Mouse (Mus musculus) WW6 (cell line): ENCODE measurements around the gene Dnaaf5.

Source experiments
- DNase-seq: peaks from one replicate; pipeline ENCODE4 v3.0.0-alpha.2; 2013; ENCODE audit warnings: low read depth, low spot score

Dnaaf5 gene

DNA sequence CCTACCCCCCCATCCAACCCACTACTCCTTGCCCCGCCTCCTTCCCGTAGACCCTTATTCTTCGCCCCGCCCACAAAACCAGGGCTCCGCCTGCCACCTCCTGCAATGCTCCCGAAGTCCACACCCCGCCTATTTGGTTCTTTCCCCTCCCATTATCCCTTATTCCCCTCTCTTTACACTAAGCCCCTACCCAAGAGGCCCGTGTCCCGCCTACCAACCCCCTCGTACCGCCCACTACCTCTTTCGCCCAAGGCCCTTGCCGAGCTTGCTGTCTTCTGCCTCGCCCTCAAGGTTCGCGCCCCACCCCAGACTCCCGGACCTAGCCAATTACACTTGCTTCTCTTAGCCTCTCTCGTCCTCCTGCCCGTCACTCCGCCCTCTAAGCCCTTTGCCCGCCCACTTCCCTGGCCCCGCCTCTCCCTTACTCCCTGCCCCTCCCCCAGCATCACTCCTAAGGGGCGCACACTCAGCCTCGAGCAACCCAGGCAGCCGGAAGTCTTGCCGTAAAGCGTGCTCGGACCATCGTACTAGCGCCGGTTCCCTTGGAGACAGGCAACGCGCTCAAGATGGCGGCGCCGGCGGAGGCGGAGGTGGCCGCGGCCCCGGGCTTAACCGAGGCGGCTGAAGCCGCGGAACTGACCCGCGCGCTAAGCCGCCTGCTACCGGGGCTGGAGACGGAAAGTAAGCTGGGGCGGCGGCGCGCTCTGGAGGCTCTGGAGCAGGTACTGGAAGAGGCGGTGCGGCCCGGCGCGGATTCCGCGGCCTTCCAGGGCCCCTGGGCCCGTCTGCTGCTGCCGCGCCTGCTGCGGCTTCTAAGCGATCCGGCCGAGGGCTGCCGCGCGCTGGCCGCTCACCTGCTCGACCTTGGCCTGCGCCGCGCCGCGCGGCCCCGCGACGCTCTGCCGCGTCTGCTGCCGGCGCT, at the start of gene Dnaaf5, which contains the start of gene Prkar1b:
Gene Dnaaf5, plus strand, starts transcription at position 543 of the 922 bp plus-strand sequence.
Gene Prkar1b, minus strand, starts transcription at position 321 of the 922 bp plus-strand sequence.
- peak; percentile 99 for DNase-seq

DNA sequence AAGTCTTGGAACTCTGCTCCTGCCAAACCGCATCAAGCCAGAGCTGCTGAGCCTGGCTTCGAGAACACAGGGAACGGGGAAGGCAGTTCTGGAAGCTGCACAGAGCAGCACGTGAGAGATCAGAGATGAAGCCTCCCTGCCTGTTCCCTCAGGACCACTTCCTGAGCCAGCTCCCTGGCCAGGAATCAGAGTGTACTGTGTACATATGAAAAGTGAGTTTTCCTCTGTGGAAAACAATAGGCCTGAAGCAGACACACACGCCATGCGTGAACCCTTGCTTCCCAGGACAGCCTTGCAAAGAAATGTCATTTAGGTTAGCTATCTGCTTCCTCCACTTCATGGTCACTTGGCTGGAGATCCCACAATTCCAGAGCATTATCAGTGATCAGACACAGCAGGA, 48.2 kb upstream of the Dnaaf5 start:
- DNase-seq, result no peak

DNA sequence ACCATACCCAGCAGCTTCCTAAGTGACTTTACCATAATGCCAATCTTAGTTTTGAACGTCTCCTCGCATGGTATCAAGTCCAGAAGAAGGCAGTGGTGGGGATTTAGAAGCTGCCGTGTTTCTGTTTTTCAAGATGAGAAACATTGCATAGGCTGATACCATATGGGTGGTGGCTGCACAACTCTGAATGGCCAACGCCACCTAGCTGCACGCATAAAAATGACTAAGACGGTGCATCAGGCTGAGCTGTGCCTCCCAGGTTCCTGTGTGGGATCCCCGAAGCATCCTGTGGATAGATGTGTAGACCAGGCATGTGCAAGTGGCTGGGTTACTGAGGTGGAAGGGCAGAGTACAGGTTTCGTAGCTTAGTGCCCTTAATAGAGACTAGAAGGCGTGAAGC, 42.2 kb upstream of the Dnaaf5 start:
- no peak for DNase-seq

DNA sequence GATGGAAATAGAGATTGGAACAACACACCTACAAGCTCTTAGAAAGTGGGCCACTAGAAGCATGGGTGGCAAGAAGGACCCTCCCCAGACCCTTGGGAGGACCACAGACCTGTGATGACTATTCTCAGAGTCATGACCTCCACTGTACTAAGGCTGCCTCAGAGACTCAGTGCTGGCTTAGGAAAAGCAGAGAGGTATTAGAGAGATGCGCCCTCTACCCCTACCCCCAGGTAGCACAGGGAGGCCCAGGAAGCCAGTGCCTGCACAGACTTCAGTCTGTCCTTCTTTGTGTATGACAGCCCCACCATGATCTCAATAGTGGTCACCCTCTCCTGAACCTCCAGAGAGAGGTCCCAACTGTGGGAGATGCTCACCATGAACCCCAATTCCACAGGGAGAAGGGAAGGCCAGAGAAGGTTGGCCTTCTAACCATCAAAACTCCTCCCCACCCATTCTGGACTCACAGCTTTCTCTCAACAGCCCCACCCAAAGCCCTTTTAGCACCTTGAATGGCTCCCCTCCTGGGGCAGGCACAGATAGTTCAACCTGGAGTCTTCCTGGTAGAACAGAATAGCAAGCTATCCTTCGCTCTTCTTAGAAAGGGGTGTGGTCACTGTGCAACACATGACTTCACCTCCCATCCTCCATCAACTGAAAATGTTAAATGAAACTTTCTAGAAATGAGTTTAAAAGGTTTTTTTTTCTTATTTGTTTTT, 39.7 kb upstream of the Dnaaf5 start:
- DNase-seq, result no peak

DNA sequence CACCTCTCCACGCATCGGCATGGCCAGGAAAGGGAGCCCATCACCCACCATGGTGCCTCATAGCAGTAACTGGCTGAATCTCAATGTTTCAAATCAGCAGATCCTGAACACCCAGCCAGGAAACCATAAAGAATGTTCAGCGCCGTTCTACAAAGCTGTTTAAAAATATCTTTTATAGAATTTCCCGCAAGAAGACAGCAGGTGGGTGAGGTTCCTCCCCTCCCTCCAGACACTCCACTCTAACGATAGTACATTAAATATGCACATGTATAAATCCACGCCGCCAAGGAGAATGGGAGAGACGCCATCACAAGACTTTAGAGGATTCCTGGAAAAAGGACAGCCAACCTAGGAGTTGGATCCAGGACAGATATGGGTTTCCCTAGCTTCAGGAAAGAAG, 38.0 kb upstream of the Dnaaf5 start:
- DNase-seq, result no peak

DNA sequence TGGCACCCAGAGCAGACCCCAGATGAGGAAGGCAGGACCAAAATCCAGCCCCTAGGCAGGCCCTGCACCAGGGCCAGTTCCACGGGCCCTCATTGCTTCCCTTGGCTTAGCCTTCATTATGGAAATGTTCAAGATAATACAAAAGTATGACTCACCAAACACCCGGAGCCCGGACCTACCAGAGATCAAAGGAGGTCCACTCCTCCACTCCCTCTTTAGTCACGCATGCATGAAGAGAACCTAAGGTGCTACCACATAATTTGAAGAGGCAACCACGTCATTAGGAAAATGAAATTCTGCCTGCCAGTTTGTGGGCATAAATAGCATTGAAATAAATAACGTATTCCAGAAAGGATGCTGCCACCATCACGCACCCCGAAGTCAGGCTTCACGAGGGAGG, 37.6 kb upstream of the Dnaaf5 start:
- no peak for DNase-seq

DNA sequence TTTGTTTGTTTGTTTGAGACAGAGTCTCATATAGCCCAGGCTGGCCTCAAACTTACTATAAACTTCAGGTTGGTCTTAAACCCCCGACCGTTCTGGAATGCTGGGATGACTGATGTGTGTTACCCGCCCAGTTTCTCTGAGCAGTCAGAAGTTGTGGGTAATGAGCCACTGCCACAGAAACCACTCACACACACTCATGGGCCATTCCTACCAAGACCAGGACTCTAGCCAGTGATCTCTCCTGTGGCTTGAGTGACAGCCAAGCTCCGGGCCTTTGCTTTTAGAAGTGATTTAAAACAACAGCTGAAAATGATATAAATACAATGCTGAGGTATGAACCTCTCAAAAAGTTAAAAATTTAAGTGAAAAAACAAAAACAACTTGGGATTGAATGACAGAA, 35.1 kb upstream of the Dnaaf5 start:
- DNase-seq, result no peak

DNA sequence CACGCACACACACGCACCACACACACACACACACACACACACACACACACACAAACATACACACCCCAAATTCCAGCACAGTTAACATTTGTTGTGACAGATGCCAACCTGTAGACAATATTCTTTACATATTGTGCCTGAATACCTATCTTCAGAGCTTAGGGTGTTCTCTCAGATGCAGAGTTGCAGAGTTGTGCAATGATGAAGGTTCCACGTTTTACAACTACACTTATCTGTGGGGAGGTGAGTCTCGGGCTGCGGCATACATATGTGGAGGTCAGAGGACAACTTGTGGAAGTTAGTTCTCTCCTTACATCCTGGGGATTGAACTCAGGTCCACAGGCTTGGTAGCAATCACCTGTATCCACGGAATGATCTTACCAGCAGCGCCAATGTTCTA, 34.5 kb upstream of the Dnaaf5 start:
- DNase-seq, result no peak

DNA sequence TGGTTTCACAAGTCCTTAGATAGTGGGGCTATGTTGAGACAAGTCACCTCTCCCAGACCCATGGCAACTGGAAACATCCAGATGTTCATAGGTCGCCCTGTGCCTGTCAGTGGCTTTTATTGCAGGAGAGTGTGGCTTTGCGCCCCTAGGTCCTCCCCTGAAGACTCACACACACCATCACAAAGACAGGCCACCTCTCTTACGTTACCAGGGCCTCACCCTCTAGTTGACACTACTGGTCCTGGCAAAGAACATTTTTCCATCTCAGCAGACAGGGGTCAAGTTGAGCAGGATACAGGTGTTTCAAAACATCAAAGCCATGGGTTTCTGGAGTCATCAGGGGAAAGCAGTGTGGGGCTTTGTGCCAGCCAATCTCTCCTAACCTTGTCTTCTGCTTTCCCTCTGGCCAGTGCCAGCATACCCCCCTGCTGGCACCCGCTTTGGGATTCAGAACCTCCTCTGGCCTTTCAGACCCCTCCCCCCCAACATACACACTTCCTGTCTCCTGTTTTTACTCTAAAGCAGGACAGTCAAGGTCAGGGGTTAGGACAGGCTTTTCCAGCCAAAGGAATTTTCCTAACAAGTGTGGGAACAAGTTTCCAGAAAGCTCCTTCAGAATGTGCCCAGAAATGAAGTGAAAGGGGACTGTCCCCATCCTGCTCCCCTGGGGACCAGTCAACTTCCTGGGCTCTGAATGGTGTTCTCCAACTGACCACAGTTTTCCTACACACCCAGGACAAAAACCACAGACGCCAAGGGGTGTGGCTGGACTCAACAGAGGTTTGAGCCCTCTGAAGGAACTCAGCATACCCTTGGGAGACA, 31.7 kb upstream of the Dnaaf5 start:
- DNase-seq, result no peak

DNA sequence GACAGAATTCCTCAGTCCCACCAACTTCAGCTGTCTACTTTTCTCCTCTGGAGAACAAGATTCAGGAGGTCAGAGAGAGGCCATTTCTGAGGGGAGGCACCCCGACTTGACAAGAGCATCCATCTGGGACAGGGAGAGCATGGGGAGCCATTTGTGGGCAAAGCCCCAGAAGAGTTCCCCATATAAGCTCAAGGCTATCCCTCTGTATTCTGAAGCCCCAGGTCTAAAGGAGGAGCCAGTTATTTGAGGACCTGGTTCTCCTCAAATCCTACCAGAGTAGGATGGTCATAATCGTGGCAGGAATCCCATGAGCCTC, 31.1 kb upstream of the Dnaaf5 start:
- DNase-seq, result no peak

DNA sequence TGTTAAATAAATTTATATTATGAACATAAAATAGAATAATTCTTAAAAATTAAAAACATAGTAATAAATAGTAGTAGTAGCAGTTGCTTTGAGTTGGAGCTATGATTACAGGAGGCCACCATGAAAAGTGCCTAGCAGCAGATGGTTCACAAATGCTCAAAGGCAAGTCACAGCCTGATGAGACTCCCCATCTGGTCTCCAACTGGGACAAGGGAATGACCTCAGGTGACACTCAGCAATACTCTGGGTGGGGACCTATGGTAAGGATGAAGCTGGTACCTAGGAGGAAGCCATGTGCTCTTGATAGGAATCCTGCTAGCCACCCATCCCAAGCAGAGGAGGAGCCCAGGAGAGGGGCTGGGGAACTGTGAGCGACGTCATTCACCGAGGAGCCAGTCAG, 24.3 kb upstream of the Dnaaf5 start:
- DNase-seq, result no peak

DNA sequence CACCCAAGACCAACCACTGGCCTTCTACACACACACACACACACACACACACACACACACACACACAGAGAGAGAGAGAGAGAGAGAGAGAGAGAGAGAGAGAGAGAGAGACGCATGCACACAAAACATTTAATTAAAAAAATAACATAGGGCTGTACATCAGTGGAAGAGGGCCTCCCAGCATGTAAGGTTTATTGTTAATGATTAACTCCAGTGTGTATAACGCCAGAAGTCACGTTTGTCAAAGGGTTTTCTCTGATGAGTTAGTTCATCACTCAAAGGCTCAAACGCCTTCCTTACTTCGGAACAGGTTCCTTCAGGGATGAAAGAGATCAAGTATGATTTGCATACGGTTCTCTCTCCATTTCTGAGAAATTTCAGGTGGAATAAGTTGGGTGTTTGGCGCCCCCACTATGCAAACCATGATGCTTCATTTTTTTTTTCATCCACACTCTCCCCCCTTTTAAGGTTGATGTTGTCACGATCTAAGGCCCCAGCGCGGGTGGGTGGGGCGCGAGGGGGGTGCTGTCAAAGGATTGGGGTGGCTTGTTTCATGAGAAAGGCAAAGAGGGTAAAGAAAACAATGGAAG, 21.5 kb upstream of the Dnaaf5 start:
- DNase-seq, result no peak

DNA sequence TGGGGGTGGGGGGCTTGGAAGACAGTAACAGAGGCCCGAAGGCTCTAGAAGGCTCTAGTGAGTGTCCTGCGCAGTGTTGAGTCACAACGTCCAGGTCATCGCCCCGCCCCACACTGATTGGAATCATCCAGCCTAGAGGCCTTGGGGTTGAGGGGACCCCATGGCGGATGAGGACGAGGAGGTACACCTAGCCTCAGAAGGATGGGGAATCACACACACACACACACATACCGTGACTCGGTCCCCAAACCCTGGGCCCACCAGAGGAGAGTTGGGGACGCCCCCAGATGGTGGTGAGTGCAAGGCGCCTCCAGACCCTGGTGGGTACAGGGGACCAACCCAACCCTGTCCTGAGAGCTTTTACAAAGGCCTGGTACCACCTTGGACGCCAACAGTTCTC, 20.9 kb upstream of the Dnaaf5 start:
- DNase-seq, result no peak

DNA sequence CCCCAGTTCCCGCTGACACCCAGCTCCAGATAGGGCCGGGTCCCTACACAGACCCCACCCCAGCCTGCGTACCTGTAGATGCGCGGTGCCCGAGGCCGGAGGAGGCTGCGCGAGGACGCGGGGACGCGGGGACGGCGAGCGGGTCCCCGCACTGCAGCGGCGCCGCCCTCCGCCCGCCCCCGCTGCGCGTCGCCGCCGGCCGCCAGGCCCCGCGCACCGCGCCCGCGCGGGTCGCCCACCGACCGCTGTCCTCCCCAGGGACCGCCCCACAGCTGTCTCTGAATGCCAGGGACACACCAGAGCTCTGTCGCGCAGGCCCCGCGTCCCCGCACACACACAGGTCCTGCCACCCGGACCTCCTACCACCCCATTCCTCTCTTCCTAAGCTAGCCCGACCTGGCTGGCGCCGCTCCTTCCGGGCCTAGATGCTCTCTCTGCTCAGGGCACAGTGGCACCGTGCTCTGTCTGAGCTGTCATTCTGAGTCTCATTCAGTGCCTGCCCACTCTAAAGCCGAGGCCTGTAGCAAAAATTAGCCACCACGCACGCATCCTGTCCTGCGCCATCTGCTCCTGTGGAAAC, 20.4 kb upstream of the Dnaaf5 start:
- no peak for DNase-seq

DNA sequence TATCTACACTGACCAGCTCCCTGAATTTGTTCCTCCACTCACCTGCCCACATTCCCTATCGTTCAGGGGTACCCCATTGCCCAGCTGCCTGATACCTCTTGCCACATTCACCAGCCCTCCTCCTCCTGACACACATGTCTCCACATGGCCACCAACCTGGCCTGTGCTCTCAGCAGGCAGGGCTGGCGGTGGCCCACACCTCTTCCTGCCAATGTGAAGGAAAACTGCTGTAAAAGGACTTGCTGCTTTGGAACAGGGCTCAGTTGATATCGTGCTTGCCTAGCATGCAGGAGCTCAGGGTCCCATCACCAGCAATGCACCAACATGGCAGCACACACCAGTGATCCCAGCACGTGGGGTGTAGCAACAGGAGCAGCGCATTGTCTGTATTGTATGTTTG, 19.7 kb upstream of the Dnaaf5 start:
- no peak for DNase-seq

DNA sequence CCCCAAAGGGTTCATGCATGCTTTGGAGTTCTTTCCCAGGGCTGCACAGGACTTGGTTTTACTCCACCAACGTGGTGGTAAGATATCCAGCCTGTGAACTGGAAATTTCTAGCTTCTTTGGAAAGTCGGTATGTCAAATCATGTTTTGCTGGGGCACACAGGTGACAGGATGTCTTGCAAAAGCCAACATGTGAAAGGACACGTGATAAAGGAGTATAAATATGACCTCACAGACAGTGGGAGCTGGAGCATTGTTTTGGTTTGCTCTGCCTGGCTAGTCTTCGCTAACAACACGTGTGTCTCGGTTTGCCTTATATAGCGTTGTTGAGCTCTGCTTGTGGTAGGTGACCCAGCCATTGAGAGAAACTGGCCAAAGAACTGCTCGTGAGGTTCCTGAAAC, 15.5 kb upstream of the Dnaaf5 start:
- DNase-seq, result no peak

DNA sequence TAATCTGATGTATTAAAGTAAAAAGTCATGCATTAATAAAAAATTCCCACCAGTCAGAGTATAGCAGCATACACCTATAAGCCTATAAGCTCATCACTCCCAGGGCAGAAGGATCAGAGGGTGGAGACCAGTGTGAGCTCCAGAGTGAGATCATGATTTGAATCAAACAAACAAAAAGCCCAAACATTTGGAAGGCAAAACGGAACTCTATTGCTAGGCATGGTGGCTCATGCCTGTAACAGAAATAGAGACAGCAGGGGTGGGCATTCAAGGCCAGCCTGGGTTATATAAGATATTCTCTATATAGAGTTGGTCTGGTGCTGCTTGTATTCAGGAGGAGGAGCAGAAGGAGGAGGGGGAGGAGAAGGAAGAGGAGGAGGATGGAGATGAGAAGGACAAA, 13.7 kb upstream of the Dnaaf5 start:
- DNase-seq, result no peak

DNA sequence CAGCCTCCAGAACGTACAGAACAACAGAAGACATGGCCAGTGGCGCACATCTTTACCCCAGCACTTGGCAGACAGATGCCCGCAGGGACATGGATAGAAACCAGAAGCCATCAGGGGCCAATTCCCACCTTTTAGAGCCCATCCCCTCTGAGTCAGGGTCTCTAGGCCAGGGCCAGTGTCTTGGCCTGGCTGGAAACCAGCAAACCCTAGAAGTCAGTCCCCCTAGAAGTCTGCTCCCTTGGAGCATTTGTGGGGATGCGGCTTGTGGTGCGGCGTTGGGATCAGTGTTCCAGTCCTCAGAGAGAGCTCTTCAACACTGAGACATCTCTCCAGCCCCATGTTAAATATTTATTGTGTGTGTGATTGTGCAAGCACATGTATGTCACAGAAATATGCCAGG, 12.8 kb upstream of the Dnaaf5 start:
- DNase-seq, result no peak

DNA sequence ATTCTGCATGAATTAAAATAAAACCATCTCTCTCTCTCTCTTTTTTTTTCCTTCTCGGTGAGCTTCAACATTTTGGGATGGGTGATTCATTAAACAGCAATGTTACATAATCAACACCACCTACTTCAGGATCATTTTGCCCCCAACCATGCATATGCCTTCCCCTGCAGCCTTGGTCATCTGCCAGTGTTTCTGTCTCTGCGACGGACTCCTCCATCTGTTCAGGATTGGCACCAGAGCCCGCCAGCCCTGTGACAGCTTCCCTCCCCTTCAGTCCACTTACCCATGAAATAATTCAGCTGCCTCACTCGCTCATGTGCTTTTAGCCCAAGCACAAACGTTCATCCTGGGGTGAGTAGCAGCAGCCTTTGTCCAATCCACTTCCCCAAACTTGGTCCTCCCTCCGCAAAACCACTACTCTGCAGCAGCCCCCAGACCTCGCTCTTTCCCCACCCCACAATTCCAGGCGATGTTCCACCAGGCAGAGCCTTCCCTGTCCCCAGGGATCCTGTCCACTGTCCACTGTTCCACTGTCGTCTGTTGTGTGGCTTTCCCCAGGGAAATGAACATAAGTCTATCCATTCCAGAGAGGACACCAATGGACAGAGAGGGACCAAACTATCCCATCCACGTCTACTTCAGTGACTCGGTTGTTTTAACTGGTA, 11.6 kb upstream of the Dnaaf5 start:
- no peak for DNase-seq

DNA sequence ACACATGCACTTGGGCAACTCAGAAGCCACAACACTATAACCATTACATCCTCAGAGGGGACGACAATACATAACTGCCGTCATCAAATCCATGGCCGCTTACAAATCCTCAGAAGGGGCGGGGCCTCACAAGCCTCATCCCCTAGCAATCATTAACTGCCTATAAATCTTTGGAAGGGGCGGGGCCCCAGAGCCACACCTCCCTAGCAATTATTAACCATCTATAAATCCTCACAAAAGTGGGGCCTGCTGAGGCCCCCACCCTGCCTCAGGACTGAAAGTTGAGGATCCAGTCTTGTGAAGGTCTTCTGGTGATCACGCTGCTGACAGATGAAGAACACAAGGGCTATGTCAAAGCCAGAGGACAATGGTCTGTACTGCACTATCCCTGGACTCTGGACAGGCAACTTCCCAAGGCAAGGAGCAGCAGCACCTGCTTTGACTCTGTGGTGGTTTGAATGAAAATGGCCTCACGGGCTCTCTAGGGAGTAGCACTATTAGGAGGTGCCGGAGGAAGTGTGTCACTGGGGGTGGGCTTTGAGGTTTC, 11.0 kb upstream of the Dnaaf5 start:
- no peak for DNase-seq

DNA sequence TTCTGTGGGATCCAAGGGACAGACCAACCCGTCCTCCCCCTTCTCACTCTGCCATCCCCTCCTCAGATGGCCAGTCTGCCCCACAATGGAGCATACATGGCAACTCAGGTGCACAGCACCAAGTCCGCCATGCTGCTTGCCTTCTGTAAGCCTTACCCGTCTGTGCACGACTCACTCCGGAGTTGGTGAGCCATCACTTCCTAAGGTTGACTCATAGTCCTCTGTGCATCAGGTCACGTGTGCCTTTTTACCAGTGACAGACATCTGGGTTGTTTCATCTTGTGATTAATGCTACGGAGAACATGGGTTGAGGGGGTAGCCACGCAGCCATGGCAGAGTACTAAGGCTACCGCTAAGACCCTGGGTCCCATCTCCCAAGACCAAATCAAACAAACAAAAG, 9.4 kb upstream of the Dnaaf5 start:
- no peak for DNase-seq
